Mouse (Mus musculus): Measurements from ENCODE around the gene Supt20. TPM values are rescaled to one million over a fixed set of nuclear protein-coding genes. Genes with fewer than 3 reads are reported as not detected.
"Not testable (repeated sequence)": the region's sequence is repeated elsewhere in the genome, so short reads cannot be mapped to it uniquely, and the experiment has no call there.

The Supt20 gene
- polyA plus RNA-seq, 1 experiment from 2014 or later, result 27.9 TPM

GRCm38 (mm10) chr3:54757446-54757845, 64.8 kb downstream of the Supt20 start:
- H3K27ac ChIP-seq (replicated peaks), result no peak overlapping the region
- no peak overlapping the region for H3K4me2 ChIP-seq
- no peaks in the 10 kb centered on the region for H3K36me3 ChIP-seq (replicated peaks)
- H3K9ac ChIP-seq, result no peak overlapping the region
- H3K4me1 ChIP-seq (replicated peaks), result peaks cover 7% of the 10 kb centered on the region; the same call in 1 of the 2 replicates
- 77% methylated on average over 8 of the region's 8 CpGs for WGBS (ENCODE audit: insufficient replicate concordance)
- H3K27me3 ChIP-seq, result peaks cover 35% of the 10 kb centered on the region
- no peak overlapping the region for H3K4me3 ChIP-seq (replicated peaks)
- ATAC-seq (ENCODE audit: insufficient read depth), result no peak
- no peaks in the 10 kb centered on the region for H3K9me3 ChIP-seq (replicated peaks)

GRCm38 (mm10) chr3:54759211-54759610, 66.6 kb downstream of the Supt20 start:
- no peaks in the 10 kb centered on the region for H3K9me3 ChIP-seq (replicated peaks)
- H3K9ac ChIP-seq, result no peak overlapping the region
- ATAC-seq (ENCODE audit: insufficient read depth), result no peak
- peaks cover 33% of the 10 kb centered on the region for H3K27me3 ChIP-seq
- no peak overlapping the region for H3K4me2 ChIP-seq
- WGBS (ENCODE audit: insufficient replicate concordance), result 64% methylated on average over 9 of the region's 9 CpGs
- H3K36me3 ChIP-seq (replicated peaks), result no peaks in the 10 kb centered on the region
- no peak overlapping the region for H3K27ac ChIP-seq (replicated peaks)
- H3K4me3 ChIP-seq (replicated peaks), result no peak overlapping the region
- peaks cover 7% of the 10 kb centered on the region; the same call in 1 of the 2 replicates for H3K4me1 ChIP-seq (replicated peaks)

- Histone ChIP-seq H3K27ac (replicated peaks) (no peak overlapping the region), H3K9ac (no peak overlapping the region)
- ATAC-seq (ENCODE audit: insufficient read depth), result no peak
Observed at GRCm38 (mm10) chr3:54760321-54761115, 67.9 kb downstream of the Supt20 start.

GRCm38 (mm10) chr3:54761258-54761657, 68.7 kb downstream of the Supt20 start:
- Histone ChIP-seq H3K27ac (replicated peaks) (no peak overlapping the region), H3K4me2 (no peak overlapping the region), H3K4me1 (replicated peaks) (0 out of 2 replicates have a peak, but pooled peaks cover 7% of the 10 kb centered on the region), H3K9ac (no peak overlapping the region), H3K4me3 (replicated peaks) (no peak overlapping the region), H3K9me3 (replicated peaks) (no peaks in the 10 kb centered on the region), H3K36me3 (replicated peaks) (no peaks in the 10 kb centered on the region), H3K27me3 (peaks cover 12% of the 10 kb centered on the region)
- 78% methylated on average over 1 of the region's 1 CpGs for WGBS (ENCODE audit: insufficient replicate concordance)
- no peak for ATAC-seq (ENCODE audit: insufficient read depth)

More at GRCm38 (mm10) chr3:54760321-54761115, 67.9 kb downstream of the Supt20 start:
- peaks cover 7% of the 10 kb centered on the region; the same call in 1 of the 2 replicates for H3K4me1 ChIP-seq (replicated peaks)
- no peak overlapping the region for H3K4me3 ChIP-seq (replicated peaks)
- H3K36me3 ChIP-seq (replicated peaks), result no peaks in the 10 kb centered on the region
- no peak overlapping the region for H3K4me2 ChIP-seq
- no peaks in the 10 kb centered on the region for H3K9me3 ChIP-seq (replicated peaks)
- peaks cover 20% of the 10 kb centered on the region for H3K27me3 ChIP-seq
- 56% methylated on average over 15 of the region's 15 CpGs for WGBS (ENCODE audit: insufficient replicate concordance)

GRCm38 (mm10) chr3:54764418-54764817, 71.8 kb downstream of the Supt20 start:
- 0 out of 2 replicates have a peak, but pooled peaks cover 7% of the 10 kb centered on the region for H3K4me1 ChIP-seq (replicated peaks)
- no peak overlapping the region for H3K4me2 ChIP-seq
- no peak for ATAC-seq (ENCODE audit: insufficient read depth)
- H3K9ac ChIP-seq, result no peak overlapping the region
- no peaks in the 10 kb centered on the region for H3K27me3 ChIP-seq
- H3K36me3 ChIP-seq (replicated peaks), result no peaks in the 10 kb centered on the region
- no peaks in the 10 kb centered on the region for H3K9me3 ChIP-seq (replicated peaks)
- no peak overlapping the region for H3K4me3 ChIP-seq (replicated peaks)
- WGBS (ENCODE audit: insufficient replicate concordance), result 68% methylated on average over 18 of the region's 18 CpGs
- no peak overlapping the region for H3K27ac ChIP-seq (replicated peaks)

GRCm38 (mm10) chr3:54765521-54765920, 72.9 kb downstream of the Supt20 start:
- not testable (repeated sequence) for H3K27me3 ChIP-seq; H3K4me3 ChIP-seq (replicated peaks); H3K4me1 ChIP-seq (replicated peaks); ATAC-seq (ENCODE audit: insufficient read depth); H3K9me3 ChIP-seq (replicated peaks); H3K4me2 ChIP-seq; H3K36me3 ChIP-seq (replicated peaks); H3K27ac ChIP-seq (replicated peaks); H3K9ac ChIP-seq
- whole genome bisulfite sequencing (ENCODE audit: insufficient replicate concordance), result 67% methylated on average over 6 of the region's 6 CpGs

GRCm38 (mm10) chr3:54766034-54766433, 73.4 kb downstream of the Supt20 start:
- Histone ChIP-seq H3K9ac (no peak overlapping the region), H3K4me3 (replicated peaks) (no peak overlapping the region), H3K27me3 (no peaks in the 10 kb centered on the region), H3K36me3 (replicated peaks) (no peaks in the 10 kb centered on the region), H3K9me3 (replicated peaks) (no peaks in the 10 kb centered on the region), H3K4me1 (replicated peaks) (0 out of 2 replicates have a peak, but pooled peaks cover under 1% of the 10 kb centered on the region), H3K4me2 (no peak overlapping the region), H3K27ac (replicated peaks) (no peak overlapping the region)
- WGBS (ENCODE audit: insufficient replicate concordance), result 72% methylated on average over 14 of the region's 14 CpGs
- ATAC-seq (ENCODE audit: insufficient read depth), result no peak

- ATAC-seq (ENCODE audit: insufficient read depth), result no peak
Observed at GRCm38 (mm10) chr3:54766811-54767210, 74.2 kb downstream of the Supt20 start.

GRCm38 (mm10) chr3:54768592-54768991, 76.0 kb downstream of the Supt20 start:
- Histone ChIP-seq H3K4me2 (no peak overlapping the region), H3K4me1 (replicated peaks) (no peaks in the 10 kb centered on the region), H3K4me3 (replicated peaks) (no peak overlapping the region), H3K27ac (replicated peaks) (no peak overlapping the region), H3K9me3 (replicated peaks) (no peaks in the 10 kb centered on the region), H3K9ac (no peak overlapping the region), H3K36me3 (replicated peaks) (no peaks in the 10 kb centered on the region), H3K27me3 (no peaks in the 10 kb centered on the region)
- ATAC-seq (ENCODE audit: insufficient read depth), result no peak
- 53% methylated on average over 8 of the region's 8 CpGs for WGBS (ENCODE audit: insufficient replicate concordance)

More at GRCm38 (mm10) chr3:54766811-54767210, 74.2 kb downstream of the Supt20 start:
- Histone ChIP-seq H3K4me3 (replicated peaks) (no peak overlapping the region), H3K36me3 (replicated peaks) (no peaks in the 10 kb centered on the region), H3K27me3 (no peaks in the 10 kb centered on the region), H3K9me3 (replicated peaks) (no peaks in the 10 kb centered on the region), H3K9ac (no peak overlapping the region), H3K4me2 (no peak overlapping the region), H3K4me1 (replicated peaks) (no peaks in the 10 kb centered on the region), H3K27ac (replicated peaks) (no peak overlapping the region)
- WGBS (ENCODE audit: insufficient replicate concordance), result 66% methylated on average over 5 of the region's 5 CpGs

- Histone ChIP-seq H3K4me3 (replicated peaks) (no peak overlapping the region), H3K36me3 (replicated peaks) (no peaks in the 10 kb centered on the region), H3K4me1 (replicated peaks) (no peaks in the 10 kb centered on the region), H3K9ac (no peak overlapping the region), H3K4me2 (no peak overlapping the region), H3K9me3 (replicated peaks) (no peaks in the 10 kb centered on the region), H3K27me3 (no peaks in the 10 kb centered on the region), H3K27ac (replicated peaks) (no peak overlapping the region)
- ATAC-seq (ENCODE audit: insufficient read depth), result no peak
- 64% methylated on average over 17 of the region's 17 CpGs for WGBS (ENCODE audit: insufficient replicate concordance)
Observed at GRCm38 (mm10) chr3:54769349-54770275, 77.0 kb downstream of the Supt20 start.

GRCm38 (mm10) chr3:54773613-54774012, 81.0 kb downstream of the Supt20 start:
- H3K4me2 ChIP-seq, result no peak overlapping the region
- no peaks in the 10 kb centered on the region for H3K36me3 ChIP-seq (replicated peaks)
- no peaks in the 10 kb centered on the region for H3K9me3 ChIP-seq (replicated peaks)
- H3K4me1 ChIP-seq (replicated peaks), result no peaks in the 10 kb centered on the region
- H3K9ac ChIP-seq, result no peak overlapping the region
- H3K27me3 ChIP-seq, result no peaks in the 10 kb centered on the region
- no peak overlapping the region for H3K27ac ChIP-seq (replicated peaks)
- H3K4me3 ChIP-seq (replicated peaks), result no peak overlapping the region
- 72% methylated on average over 6 of the region's 6 CpGs for WGBS (ENCODE audit: insufficient replicate concordance)
- no peak for ATAC-seq (ENCODE audit: insufficient read depth)

Data from liver, embryonic 15.5 days (tissue).